Mouse (Mus musculus) adrenal gland, postnatal 10 days (tissue): ENCODE data around the gene Dennd1c. TPM values are rescaled to one million over a fixed set of nuclear protein-coding genes. Genes with fewer than 3 reads are reported as not detected.

Experiments used
- DNase-seq: peaks from one replicate; pipeline ENCODE4 v3.0.0; 2021; ENCODE audit warnings: mixed read lengths
- long read RNA-seq, 2 experiments: library from polyadenylated mRNA; stranded (forward); transcript quantifications; one replicate each; pipeline ENCODE4 v2.0.0; 2021
- total RNA-seq, 2 experiments: library from RNA; stranded (reverse); gene quantifications; 2 replicates each; pipeline ENCODE4 v1.2.3; 2021

The Dennd1c gene
- total RNA-seq, result 1 to 10 TPM; 3.4 TPM
- long read RNA-seq, experiment 1, partial matches to known transcripts, result 1 of 1 reads
- long read RNA-seq, experiment 1, other reads (novel, unspliced or antisense), result 0 of 1 reads
- long read RNA-seq, experiment 2, result 0 reads

- DNase-seq, result no peak
Observed at GRCm38 (mm10) chr17:57078336-57078735, at the start of gene Dennd1c. Dennd1c (minus strand) TSS chr17:57078514.

DNA sequence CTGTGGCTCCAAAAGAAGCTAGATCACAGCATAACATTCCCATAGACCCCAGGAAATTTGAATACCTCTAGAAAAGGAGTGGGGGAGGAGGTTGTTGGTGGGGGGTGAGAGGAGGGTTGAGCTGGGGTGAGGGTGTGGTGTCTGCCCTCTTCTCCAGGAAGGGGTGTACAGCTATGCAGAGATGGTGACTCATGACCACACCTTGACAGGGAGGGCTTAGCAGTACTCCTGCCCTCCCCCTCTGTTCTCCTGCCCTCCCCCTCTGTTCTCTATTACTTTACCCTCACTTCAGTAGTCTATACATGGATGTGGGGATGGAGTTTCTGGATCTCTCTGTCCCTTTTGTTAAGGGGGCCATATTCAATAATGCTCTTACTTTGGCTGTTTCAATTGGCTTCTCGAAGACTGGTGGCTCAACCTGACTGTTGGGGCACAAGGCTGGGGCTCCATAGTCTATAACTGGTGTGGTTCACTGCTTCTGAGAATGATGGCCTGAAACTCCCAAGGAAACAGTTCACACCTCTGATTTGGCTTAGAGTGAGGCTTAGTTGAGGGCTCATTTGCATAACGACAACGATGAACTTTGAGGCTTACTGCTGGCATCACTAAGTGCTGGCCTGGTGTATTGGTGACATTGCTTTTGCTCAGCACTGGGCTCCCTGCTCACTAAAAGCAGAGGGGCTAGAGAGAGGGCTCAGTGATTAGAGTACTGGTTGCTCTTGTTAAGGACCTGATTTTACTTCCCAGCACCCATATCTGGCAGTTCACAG lies 47.7 kb upstream of the Dennd1c start:
- DNase-seq, result no peak

GRCm38 (mm10) chr17:57124792-57125191 lies 46.5 kb upstream of the Dennd1c start:
- no peak for DNase-seq

DNA sequence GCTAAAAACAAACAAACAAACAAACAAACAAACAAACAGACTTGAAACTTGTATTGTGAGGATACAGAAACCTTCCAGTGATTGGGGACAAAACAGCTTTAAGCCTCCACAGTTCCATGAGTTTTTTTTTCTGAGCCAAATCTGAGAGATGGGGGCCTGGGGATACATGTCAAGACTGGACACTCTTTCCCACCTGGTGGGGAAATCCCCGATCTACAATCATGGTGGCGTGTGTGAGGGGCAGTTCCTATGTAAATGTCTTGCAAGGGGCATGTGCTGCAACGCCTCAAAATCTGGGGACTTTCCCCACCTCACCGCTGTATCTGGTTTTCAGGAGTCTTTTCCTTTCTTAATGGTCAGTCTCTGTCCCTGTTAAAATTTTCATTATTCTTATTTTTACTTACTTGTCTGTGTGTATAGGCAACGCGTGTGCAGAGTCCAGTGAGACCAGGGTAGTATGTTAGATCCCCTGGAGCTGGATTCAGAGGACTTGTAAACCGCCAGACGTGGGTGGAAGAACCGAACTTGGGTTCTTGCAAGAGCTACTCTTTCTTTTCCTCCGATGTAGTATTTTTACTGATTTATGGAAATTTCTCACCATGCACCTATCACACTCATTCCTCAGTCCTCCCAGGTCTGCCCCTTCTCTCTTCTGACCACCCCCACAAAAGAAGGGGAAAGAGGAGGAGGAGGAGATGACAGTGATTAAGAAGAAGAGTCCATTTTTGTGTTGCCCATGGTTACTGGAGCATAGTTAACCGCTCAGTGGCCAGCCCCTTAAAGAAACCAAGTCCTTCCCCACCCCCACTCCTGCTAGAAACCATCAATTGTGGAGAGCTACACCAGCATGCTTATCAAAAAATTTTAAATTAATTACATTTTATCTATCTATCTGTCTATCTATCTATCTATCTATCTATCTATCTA lies 45.1 kb upstream of the Dennd1c start:
- no peak for DNase-seq

DNA sequence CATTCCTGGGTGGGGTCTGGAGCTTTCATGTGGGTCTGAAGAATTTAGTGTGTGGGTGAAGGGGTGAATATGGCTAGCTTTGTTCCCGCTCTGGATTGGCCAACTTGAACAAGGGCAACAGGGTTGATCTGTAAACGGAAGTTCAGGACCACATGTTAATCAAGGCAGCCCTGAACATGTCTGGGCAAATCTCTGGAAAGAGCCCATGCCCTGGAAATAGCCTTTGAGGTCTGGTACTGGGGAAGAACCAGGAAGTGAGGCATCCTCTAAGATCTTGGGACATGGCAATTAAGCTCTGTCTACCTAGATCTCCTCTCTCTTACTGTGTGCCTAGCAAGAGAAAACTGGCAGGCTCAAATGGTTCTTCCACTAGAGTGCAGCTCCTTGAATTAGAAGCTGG lies 43.5 kb upstream of the Dennd1c start:
- no peak for DNase-seq

DNA sequence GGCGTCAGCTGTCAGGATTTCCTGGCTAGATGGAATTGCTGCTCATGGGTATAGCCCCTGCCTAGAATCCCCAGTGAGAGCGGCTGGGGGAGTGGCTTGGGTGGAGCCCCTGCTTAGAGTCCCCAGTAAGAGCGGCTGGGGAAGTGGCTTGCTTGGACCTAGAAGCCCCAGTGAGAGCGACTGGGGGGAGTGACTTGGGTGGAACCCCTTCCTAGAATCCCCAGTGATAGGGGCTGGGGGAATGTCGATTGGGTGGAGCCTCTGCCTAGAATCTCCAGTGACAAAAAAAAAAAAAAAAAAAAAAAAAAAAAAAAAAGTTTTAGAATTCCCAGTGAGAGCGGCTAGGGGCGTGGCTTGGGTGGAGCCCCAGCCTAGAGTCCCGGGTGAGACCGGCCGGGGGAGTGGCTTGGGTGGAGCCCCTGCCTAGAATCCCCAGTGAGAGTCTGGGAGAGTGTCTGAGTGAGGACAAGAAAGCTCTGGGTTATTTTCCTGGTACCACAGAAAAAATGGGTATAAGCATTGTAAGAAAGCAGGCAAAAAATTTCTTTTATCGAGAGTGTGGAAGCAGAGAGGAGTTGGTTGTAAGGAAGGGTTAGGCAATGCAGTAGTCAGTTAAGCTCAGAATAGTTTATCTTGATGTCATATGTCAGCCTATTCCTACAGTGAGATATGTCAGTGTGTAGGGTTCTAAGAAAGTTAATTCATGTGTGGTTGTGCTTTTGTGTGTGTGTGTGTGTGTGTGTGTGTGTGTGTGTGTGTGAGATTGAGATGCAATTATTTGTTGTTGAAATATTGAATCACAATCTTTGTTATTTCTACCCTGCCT lies 40.4 kb upstream of the Dennd1c start:
- peak; percentile 65 for DNase-seq

- DNase-seq, result no peak
Observed at GRCm38 (mm10) chr17:57116801-57117200, 38.5 kb upstream of the Dennd1c start.

DNA sequence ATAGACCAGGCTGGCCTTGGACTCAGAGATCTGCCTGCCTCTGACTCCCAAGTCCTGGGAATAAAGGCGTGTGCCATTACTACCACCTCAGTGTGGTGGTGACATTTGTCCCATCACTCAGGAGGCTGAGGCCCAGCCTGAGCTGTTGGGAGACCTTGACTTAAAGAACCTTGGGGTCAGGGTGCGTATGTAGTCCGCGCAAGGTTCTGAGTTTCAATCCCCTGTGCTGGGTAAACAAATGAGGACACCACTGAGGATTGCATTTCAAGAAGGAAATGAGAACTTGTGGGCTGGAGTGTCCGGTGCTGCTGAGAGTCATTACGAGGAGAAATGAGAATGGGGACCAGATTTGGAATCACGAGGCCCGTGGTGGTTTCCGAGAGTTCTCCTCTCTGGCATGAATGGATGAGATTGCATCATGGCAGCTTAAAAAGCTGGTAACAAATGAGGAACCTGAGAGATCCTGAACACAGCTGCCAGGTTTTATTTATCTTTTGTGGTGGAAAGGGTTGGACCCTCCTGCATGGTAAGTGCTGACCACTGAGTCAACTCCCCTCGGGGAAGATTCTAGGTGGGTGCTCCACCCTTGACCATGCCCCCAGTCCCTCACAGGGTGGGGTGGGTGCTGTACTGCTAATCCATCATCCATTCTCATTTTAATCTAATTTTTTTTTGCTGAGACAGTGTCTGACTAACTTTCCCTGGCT lies 34.6 kb upstream of the Dennd1c start:
- DNase-seq, result no peak

DNA sequence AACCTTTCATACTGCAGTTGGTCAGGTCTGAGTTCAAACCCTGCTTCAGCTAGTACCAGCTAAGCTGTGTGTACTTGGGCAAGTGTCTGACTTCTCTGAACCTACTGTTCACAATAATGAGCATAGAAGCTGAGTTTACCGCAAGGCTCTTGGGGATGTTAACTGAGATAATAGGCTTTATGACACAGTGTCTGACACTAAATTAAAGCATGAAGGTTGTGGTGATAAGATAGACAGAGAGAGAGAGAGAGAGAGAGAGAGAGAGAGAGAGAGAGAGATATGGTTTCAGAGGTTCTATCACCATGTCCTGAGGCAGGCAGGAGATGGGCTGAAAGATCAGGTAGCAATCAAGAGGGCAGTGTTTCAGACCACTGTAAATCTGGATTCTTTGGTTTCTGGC lies 31.7 kb upstream of the Dennd1c start:
- no peak for DNase-seq

DNA sequence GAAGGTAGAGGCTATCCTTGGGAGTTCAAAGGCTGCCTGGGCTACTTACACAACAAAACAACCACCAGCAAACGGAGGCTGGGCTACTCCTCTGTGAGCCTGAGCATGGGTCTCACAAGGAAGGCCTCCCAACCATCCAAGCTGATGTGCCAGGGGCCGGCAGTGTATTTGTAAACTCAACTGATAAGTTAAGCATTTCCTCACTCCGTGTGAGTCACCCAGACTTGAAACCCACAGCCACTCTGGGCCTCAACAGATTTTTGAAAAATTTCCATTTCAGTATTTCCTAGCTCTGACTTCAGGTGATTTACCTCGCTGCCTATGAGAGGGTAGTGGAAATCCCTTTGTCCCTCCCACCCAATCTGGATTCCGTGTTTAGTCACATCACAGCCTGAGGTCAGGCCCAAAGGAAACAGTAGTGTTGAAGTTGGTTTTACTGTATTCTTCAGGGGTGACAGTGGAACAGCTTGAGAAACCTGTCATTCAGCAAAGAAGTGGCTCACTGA lies 30.4 kb upstream of the Dennd1c start:
- no peak for DNase-seq

- DNase-seq, result no peak
Observed at GRCm38 (mm10) chr17:57108040-57108665, 29.8 kb upstream of the Dennd1c start.

DNA sequence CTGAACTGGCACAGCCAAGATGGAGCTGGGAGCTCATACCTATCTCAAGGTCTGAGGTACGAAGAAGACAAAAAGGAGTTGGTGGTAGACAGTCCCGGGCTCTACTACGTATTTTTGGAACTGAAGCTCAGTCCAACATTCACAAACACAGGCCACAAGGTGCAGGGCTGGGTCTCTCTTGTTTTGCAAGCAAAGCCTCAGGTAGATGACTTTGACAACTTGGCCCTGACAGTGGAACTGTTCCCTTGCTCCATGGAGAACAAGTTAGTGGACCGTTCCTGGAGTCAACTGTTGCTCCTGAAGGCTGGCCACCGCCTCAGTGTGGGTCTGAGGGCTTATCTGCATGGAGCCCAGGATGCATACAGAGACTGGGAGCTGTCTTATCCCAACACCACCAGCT lies 28.8 kb upstream of the Dennd1c start:
- no peak for DNase-seq

DNA sequence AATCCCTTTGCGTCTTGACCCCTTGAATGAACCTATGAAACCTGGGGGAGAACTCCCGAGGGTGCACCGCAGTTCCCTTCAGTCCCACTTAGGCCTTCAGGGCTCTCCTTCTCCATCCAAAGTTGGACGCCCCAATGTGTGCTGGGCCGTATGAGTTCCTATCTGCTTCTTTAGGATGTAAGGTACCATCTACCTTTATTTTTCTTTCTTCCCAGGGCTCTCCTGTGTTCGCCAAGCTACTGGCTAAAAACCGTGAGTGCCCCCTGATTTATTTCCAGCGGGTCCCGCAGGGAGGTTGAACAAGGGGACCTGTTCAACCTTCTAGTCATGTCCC lies 27.7 kb upstream of the Dennd1c start:
- no peak for DNase-seq

GRCm38 (mm10) chr17:57105181-57106034 lies 27.1 kb upstream of the Dennd1c start, which contains the start of gene Tnfsf9:
Tnfsf9 (plus strand) TSS chr17:57105325.
- peak; percentile 41 for DNase-seq

- no peak for DNase-seq
Observed at GRCm38 (mm10) chr17:57104496-57104895, 26.2 kb upstream of the Dennd1c start.

- no peak for DNase-seq
Observed at GRCm38 (mm10) chr17:57102276-57102675, 24.0 kb upstream of the Dennd1c start.

- peak; percentile 28 for DNase-seq
Observed at GRCm38 (mm10) chr17:57099629-57100325, 21.5 kb upstream of the Dennd1c start.

GRCm38 (mm10) chr17:57098321-57098720 lies 20.0 kb upstream of the Dennd1c start:
- no peak for DNase-seq

DNA sequence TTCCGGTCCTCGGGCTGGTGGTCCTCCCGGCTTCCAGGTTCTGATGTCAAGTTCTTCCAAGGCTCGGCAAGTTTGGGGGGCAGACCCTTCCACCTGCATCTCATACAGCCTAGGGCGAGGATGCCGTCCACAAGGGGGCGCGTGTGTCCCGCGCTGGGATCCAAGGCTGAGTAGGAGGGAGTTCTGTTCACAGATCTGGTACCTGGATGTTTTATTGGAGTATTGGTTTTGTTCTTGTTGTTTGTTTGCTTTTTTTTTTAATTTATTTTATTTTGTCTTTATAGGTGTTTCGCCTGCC lies 18.3 kb upstream of the Dennd1c start:
- peak; percentile 92 for DNase-seq
